Mouse (Mus musculus): ENCODE results near the gene Rpl12.
A peak's percentile ranks its signal among the peaks of the same experiment; 100 is the strongest.

Gene Rpl12

GRCm38 (mm10) chr2:32940483-32940882, 20.9 kb upstream of the Rpl12 start:
- DNase-seq (ENCODE audit: inconsistent ontology term) = no peak

- DNase-seq (ENCODE audit: inconsistent ontology term) = no peak
These were observed 13.9 kb upstream of the Rpl12 start for GRCm38 (mm10) chr2:32947454-32947853.

GRCm38 (mm10) chr2:32954581-32954980, 6.8 kb upstream of the Rpl12 start:
- DNase-seq (ENCODE audit: inconsistent ontology term) = no peak

- no peak for DNase-seq (ENCODE audit: inconsistent ontology term)
These were observed 4.0 kb upstream of the Rpl12 start for GRCm38 (mm10) chr2:32957344-32957743.

- DNase-seq (ENCODE audit: inconsistent ontology term) = no peak
These were observed 1.1 kb upstream of the Rpl12 start for GRCm38 (mm10) chr2:32960273-32960672.

GRCm38 (mm10) chr2:32962062-32962874, 909 bp downstream of the Rpl12 start:
- DNase-seq (ENCODE audit: inconsistent ontology term) = no peak

GRCm38 (mm10) chr2:32962875-32963220, 1.5 kb downstream of the Rpl12 start:
- DNase-seq (ENCODE audit: inconsistent ontology term) = no peak

- DNase-seq (ENCODE audit: inconsistent ontology term) = no peak
These were observed 2.2 kb downstream of the Rpl12 start for GRCm38 (mm10) chr2:32963544-32963943.

GRCm38 (mm10) chr2:32963981-32964380, 2.6 kb downstream of the Rpl12 start:
- DNase-seq (ENCODE audit: inconsistent ontology term) = no peak

GRCm38 (mm10) chr2:32964659-32965457, 3.5 kb downstream of the Rpl12 start:
- DNase-seq (ENCODE audit: inconsistent ontology term) = no peak

- no peak for DNase-seq (ENCODE audit: inconsistent ontology term)
These were observed 4.3 kb downstream of the Rpl12 start for GRCm38 (mm10) chr2:32965511-32966183.

GRCm38 (mm10) chr2:32966184-32966688, 4.9 kb downstream of the Rpl12 start:
- no peak for DNase-seq (ENCODE audit: inconsistent ontology term)

GRCm38 (mm10) chr2:32966689-32967631, 5.6 kb downstream of the Rpl12 start:
- peak; percentile 95 for DNase-seq (ENCODE audit: inconsistent ontology term)

- no peak for DNase-seq (ENCODE audit: inconsistent ontology term)
These were observed 6.8 kb downstream of the Rpl12 start for GRCm38 (mm10) chr2:32968024-32968614.

- DNase-seq (ENCODE audit: inconsistent ontology term) = no peak
These were observed 8.0 kb downstream of the Rpl12 start for GRCm38 (mm10) chr2:32969326-32969725.

GRCm38 (mm10) chr2:32971235-32971634, 9.9 kb downstream of the Rpl12 start:
- peak; percentile 66 for DNase-seq (ENCODE audit: inconsistent ontology term)

- DNase-seq (ENCODE audit: inconsistent ontology term) = no peak
These were observed 12.9 kb downstream of the Rpl12 start for GRCm38 (mm10) chr2:32974216-32974615.

- no peak for DNase-seq (ENCODE audit: inconsistent ontology term)
These were observed 15.8 kb downstream of the Rpl12 start for GRCm38 (mm10) chr2:32977114-32977513.

- DNase-seq (ENCODE audit: inconsistent ontology term) = no peak
These were observed 17.3 kb downstream of the Rpl12 start for GRCm38 (mm10) chr2:32978675-32979074.

- no peak for DNase-seq (ENCODE audit: inconsistent ontology term)
These were observed 18.3 kb downstream of the Rpl12 start for GRCm38 (mm10) chr2:32979675-32980074.

GRCm38 (mm10) chr2:32981281-32981680, 19.9 kb downstream of the Rpl12 start:
- DNase-seq (ENCODE audit: inconsistent ontology term) = no peak
